Comparison of ENCODE assay signal across 8 mouse cellular contexts in the genomic region with DNA sequence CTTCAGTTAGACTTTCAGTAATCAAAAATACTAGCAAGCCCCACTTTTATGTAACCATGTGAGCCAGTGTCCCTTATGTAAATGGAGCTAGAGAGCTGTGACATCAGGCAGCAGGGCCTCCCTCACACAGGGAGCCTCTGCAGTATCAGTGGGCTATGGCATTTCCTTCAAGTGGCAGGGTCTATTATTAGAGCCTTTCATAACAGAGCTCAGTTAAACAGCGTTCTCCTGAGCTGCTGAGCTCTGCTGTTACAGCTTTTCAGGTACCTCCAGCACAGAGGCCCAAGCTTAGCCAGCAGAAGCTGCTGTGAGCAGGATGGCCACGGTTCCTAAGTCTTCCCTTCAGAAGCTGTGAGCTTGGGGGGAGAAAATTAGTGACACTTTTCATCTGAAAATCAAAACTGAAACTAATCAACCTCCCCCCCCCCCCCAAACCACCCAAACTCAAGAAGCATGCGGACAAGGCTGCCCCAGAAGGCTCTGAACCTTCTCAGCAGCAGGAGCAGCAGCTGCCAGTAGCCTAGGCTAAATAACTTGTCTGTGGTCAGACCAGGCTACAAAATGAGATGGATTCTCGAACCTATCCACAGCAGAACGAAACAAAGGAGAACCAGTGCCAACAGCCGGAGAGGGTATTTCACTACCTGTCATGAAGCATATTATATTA. TPM values are rescaled to one million over a fixed set of nuclear protein-coding genes. Genes with fewer than 3 reads are reported as not detected.
A peak's percentile ranks its signal among the peaks of the same experiment; 100 is the strongest.
DNase-seq lines count a peak whose midpoint lies in the region; TF ChIP-seq lines count a peak whose summit lies in the region.

No protein-coding gene starts in this region.

- 13% methylated on average over 6 of the region's 6 CpGs for WGBS in spleen, adult 2 months

- H3K36me3 ChIP-seq in spleen, adult 2 months (ENCODE audit: control insufficient read depth, insufficient read depth, low read length): no peaks in the 10 kb centered on the region; the same call in 1 of the 2 replicates

- no peak for TF ChIP-seq POLR2A in spleen, adult 2 months (IDR thresholded peaks at IDR 0.05; ENCODE audit: low read depth, low read length)

- H3K4me1 ChIP-seq in spleen, adult 2 months (ENCODE audit: control insufficient read depth, insufficient read depth, insufficient read length): peaks cover 6% of the 10 kb centered on the region; the same call in 1 of the 2 replicates

- H3K4me3 ChIP-seq in spleen, adult 2 months (ENCODE audit: extremely low read depth, insufficient read depth, insufficient read length): peak overlapping the region; percentile 48; the same call in 1 of the 2 replicates

- peak overlapping the region; percentile 88 for H3K27ac ChIP-seq in spleen, adult 2 months (ENCODE audit: insufficient read depth, low read length)

- DNase-seq in gastrocnemius, postnatal 25 days: peak; percentile 25
- DNase-seq in gastrocnemius, postnatal 36 days: no peak
- no peak for DNase-seq in spleen, adult 2 months (ENCODE audit: low read depth in 1 of 2, low spot score in 2 of 2)
- DNase-seq in spleen, postnatal 10 days (ENCODE audit: low spot score in 2 of 2): no peak
- DNase-seq in left cerebral cortex, postnatal 14 days (ENCODE audit: low spot score in 2 of 2): peak; percentile 50 to 56
- peak; percentile 85 for DNase-seq in telencephalon, adult 2 months (ENCODE audit: low read depth, low spot score)
- no peak for DNase-seq in embryo, embryonic 9.5 days (ENCODE audit: extremely low spot score)
- no peak for DNase-seq in kidney, adult 18-20 months

- intact Hi-C loops in gastrocnemius, postnatal 36 days (cut with DNase I): no loop called here
- intact Hi-C loops in left cerebral cortex, postnatal 14 days (cut with DNase I): loop anchor here (10.0 kb wide), 1 partner anchor 263 kb away; no protein-coding TSS in a partner anchor

- TF ChIP-seq CTCF in spleen, adult 2 months (IDR thresholded peaks at IDR 0.05; ENCODE audit: extremely low read depth, insufficient read depth, insufficient read length, insufficient replicate concordance): no peak

- H3K27me3 ChIP-seq in spleen, adult 2 months (ENCODE audit: control insufficient read depth, insufficient read depth, low read length): no peaks in the 10 kb centered on the region

RNA-seq across cellular contexts. Expression of a gene that starts 20.2 kb away (rescaled TPM):
- 100 to 1,000 TPM; 124 to 125 TPM for total RNA-seq in gastrocnemius, postnatal 25 days (2021)
- total RNA-seq in gastrocnemius, postnatal 36 days (2021): 100 to 1,000 TPM; 100 to 105 TPM
- polyA plus RNA-seq in spleen, adult 2 months (2012; rRNA removed): 23.4 and 31.3 TPM in 2 replicates
- total RNA-seq in left cerebral cortex, postnatal 14 days (2021): 100 to 1,000 TPM; 210 to 244 TPM

Comparison
In these comparisons a context has a peak if more than half of its experiments do, and no peak if none do; other contexts are left out.
1. DNase-seq: peak in gastrocnemius, postnatal 25 days (single experiment), left cerebral cortex, postnatal 14 days (2 of 2) and telencephalon, adult 2 months (single experiment); none in gastrocnemius, postnatal 36 days (0 of 2), spleen, adult 2 months (0 of 2), spleen, postnatal 10 days (0 of 2), embryo, embryonic 9.5 days (single experiment) and kidney, adult 18-20 months (single experiment).